Mouse (Mus musculus): ENCODE results near the gene Spaca6.

Spaca6 gene

GRCm38 (mm10) chr17:17826751-17827657 is at the start of gene Spaca6:
Gene Spaca6, plus strand, starts transcription at chr17:17827158.
- DNase-seq (ENCODE audit: low read depth, low spot score) = peak; percentile 96

GRCm38 (mm10) chr17:17790866-17791630 is 35.9 kb upstream of the Spaca6 start:
- DNase-seq (ENCODE audit: low read depth, low spot score) = no peak

GRCm38 (mm10) chr17:17792578-17792977 is 34.4 kb upstream of the Spaca6 start:
- DNase-seq (ENCODE audit: low read depth, low spot score) = peak; percentile 69

- DNase-seq (ENCODE audit: low read depth, low spot score) = no peak
These were observed 31.4 kb upstream of the Spaca6 start for GRCm38 (mm10) chr17:17795527-17795926.

GRCm38 (mm10) chr17:17823612-17824336 is 3.2 kb upstream of the Spaca6 start:
- no peak for DNase-seq (ENCODE audit: low read depth, low spot score)

GRCm38 (mm10) chr17:17825921-17826591 is 902 bp upstream of the Spaca6 start:
- DNase-seq (ENCODE audit: low read depth, low spot score) = peak; percentile 58

GRCm38 (mm10) chr17:17827658-17828190 is 766 bp downstream of the Spaca6 start:
- peak; percentile 93 for DNase-seq (ENCODE audit: low read depth, low spot score)

- DNase-seq (ENCODE audit: low read depth, low spot score) = peak; percentile 94
These were observed 1.4 kb downstream of the Spaca6 start for GRCm38 (mm10) chr17:17828191-17828981.

- DNase-seq (ENCODE audit: low read depth, low spot score) = no peak
These were observed 2.3 kb downstream of the Spaca6 start for GRCm38 (mm10) chr17:17829052-17829785.

- DNase-seq (ENCODE audit: low read depth, low spot score) = no peak
These were observed 3.0 kb downstream of the Spaca6 start for GRCm38 (mm10) chr17:17829816-17830535.

GRCm38 (mm10) chr17:17830731-17831130 is 3.8 kb downstream of the Spaca6 start:
- no peak for DNase-seq (ENCODE audit: low read depth, low spot score)

GRCm38 (mm10) chr17:17834896-17835295 is 7.9 kb downstream of the Spaca6 start:
- no peak for DNase-seq (ENCODE audit: low read depth, low spot score)

- no peak for DNase-seq (ENCODE audit: low read depth, low spot score)
These were observed 9.1 kb downstream of the Spaca6 start for GRCm38 (mm10) chr17:17836101-17836500.

GRCm38 (mm10) chr17:17837426-17837825 is 10.5 kb downstream of the Spaca6 start:
- no peak for DNase-seq (ENCODE audit: low read depth, low spot score)

GRCm38 (mm10) chr17:17837919-17838701 is 11.2 kb downstream of the Spaca6 start:
- peak; percentile 92 for DNase-seq (ENCODE audit: low read depth, low spot score)

GRCm38 (mm10) chr17:17839276-17839675 is 12.3 kb downstream of the Spaca6 start:
- DNase-seq (ENCODE audit: low read depth, low spot score) = no peak

GRCm38 (mm10) chr17:17840796-17841195 is 13.8 kb downstream of the Spaca6 start:
- no peak for DNase-seq (ENCODE audit: low read depth, low spot score)
